Mouse (Mus musculus) limb, embryonic 13.5 days (tissue): Measurements from ENCODE around the gene Myg1. TPM values are rescaled to one million over a fixed set of nuclear protein-coding genes. Genes with fewer than 3 reads are reported as not detected.
A peak's percentile ranks its signal among the peaks of the same experiment; 100 is the strongest.

Source experiments
- ATAC-seq: fragments of 200-750 bp; cut with Nextera tagmentation; 2 replicates; pipeline ENCODE4 v1.8.0; 2017; ENCODE audit warnings: low read depth, moderate number of reproducible peaks, moderate TSS enrichment; ENCODE audit not compliant: low FRiP score
- H3K27ac ChIP-seq: fragments of 300-500 bp; sonication (generic); 2 replicates; pipeline ENCODE4 v1.5.1; 2015; ENCODE audit warnings: inconsistent platforms, mild to moderate bottlenecking, moderate library complexity
- H3K27me3 ChIP-seq: fragments of 300-500 bp; sonication (generic); 2 replicates; pipeline ENCODE4 v1.6.1; 2015; ENCODE audit warnings: mild to moderate bottlenecking, inconsistent platforms
- H3K36me3 ChIP-seq: fragments of 300-500 bp; sonication (generic); 2 replicates; pipeline ENCODE4 v1.6.1; 2015; ENCODE audit warnings: inconsistent platforms, mild to moderate bottlenecking, moderate library complexity
- H3K4me1 ChIP-seq: fragments of 300-500 bp; sonication (generic); 2 replicates; pipeline ENCODE4 v1.6.1; 2015; ENCODE audit warnings: inconsistent platforms
- H3K4me2 ChIP-seq: fragments of 300-500 bp; sonication (generic); replicated peaks from 2 replicates; pipeline ENCODE4 v1.6.1; 2015; ENCODE audit warnings: inconsistent platforms, mild to moderate bottlenecking, moderate library complexity
- H3K4me3 ChIP-seq: fragments of 300-500 bp; sonication (generic); 2 replicates; pipeline ENCODE4 v1.5.1; 2015; ENCODE audit warnings: moderate library complexity, mild to moderate bottlenecking, inconsistent platforms
- H3K9ac ChIP-seq: fragments of 300-500 bp; sonication (generic); 2 replicates; pipeline ENCODE4 v1.6.1; 2015; ENCODE audit warnings: mild to moderate bottlenecking, inconsistent platforms
- H3K9me3 ChIP-seq: fragments of 300-500 bp; sonication (generic); 2 replicates; pipeline ENCODE4 v1.6.1; 2016; ENCODE audit warnings: inconsistent platforms
- WGBS: fragments of 180-500 bp; shearing (Covaris S2); methylation state at CpG from one replicate; pipeline ENCODE4 v1.1.7; 2015; 5-methylcytosine and 5-hydroxymethylcytosine counted together
- polyA plus RNA-seq: library from polyadenylated mRNA; unstranded; fragments of >200 nt; fragmentation: Nextera tagmentation; extraction: Ambion mirVana; gene quantifications from 2 replicates; pipeline ENCODE4 v1.2.1, GENCODE M21; 2015

Gene Myg1
- polyA plus RNA-seq, 1 experiment from 2014 or later, result 116 TPM

GRCm38 (mm10) chr15:102350942-102351291, 19.4 kb downstream of the Myg1 start:
- 10% methylated on average over 11 of the region's 11 CpGs for WGBS
- Histone ChIP-seq H3K4me2 (peak overlapping the region; percentile 63), H3K4me3 (peak overlapping the region; percentile 82), H3K27me3 (no peaks in the 10 kb centered on the region), H3K9me3 (no peaks in the 10 kb centered on the region), H3K36me3 (peaks cover 25% of the 10 kb centered on the region), H3K27ac (no peak overlapping the region; the same call in 1 of the 2 replicates), H3K4me1 (peaks cover 16% of the 10 kb centered on the region), H3K9ac (peak overlapping the region; percentile 67)
- peak; percentile 5 for ATAC-seq

GRCm38 (mm10) chr15:102352177-102352576, 20.7 kb downstream of the Myg1 start:
- no peak for ATAC-seq

DNA sequence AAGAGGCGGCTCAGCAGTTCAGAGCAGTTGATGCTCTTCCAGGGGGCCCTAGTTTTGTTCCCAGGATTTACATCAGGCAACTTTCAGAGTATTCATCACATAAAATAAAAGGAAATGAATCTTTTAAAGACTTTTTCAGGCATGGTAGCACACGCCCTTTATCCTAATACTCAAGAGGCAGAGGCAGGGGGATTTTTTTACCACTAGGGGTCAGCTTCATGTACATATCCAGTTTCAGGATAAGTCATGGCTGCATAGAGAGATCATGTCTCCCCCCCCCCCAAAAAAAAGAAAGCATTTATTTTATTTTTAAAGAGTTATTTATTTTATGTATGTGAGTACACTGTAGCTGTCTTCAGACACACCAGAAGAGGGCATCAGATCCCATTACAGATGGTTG, 22.5 kb downstream of the Myg1 start:
- Histone ChIP-seq H3K4me3 (no peak overlapping the region), H3K36me3 (0 out of 2 replicates have a peak, but pooled peaks cover under 1% of the 10 kb centered on the region), H3K4me2 (no peak overlapping the region), H3K27ac (no peak overlapping the region), H3K9ac (no peak overlapping the region), H3K4me1 (peaks cover 47% of the 10 kb centered on the region), H3K9me3 (no peaks in the 10 kb centered on the region), H3K27me3 (peaks cover 17% of the 10 kb centered on the region)
- WGBS, result 66% methylated on average over 2 of the region's 2 CpGs
- no peak for ATAC-seq

More at GRCm38 (mm10) chr15:102352177-102352576, 20.7 kb downstream of the Myg1 start:
- H3K9me3 ChIP-seq, result no peaks in the 10 kb centered on the region
- H3K4me3 ChIP-seq, result no peak overlapping the region
- 63% methylated on average over 2 of the region's 2 CpGs for whole genome bisulfite sequencing
- no peak overlapping the region for H3K27ac ChIP-seq
- peaks cover 12% of the 10 kb centered on the region for H3K36me3 ChIP-seq
- H3K27me3 ChIP-seq, result 0 out of 2 replicates have a peak, but pooled peaks cover under 1% of the 10 kb centered on the region
- H3K4me2 ChIP-seq, result no peak overlapping the region
- H3K9ac ChIP-seq, result no peak overlapping the region
- H3K4me1 ChIP-seq, result peaks cover 29% of the 10 kb centered on the region

GRCm38 (mm10) chr15:102355134-102355870, 23.8 kb downstream of the Myg1 start:
- H3K9me3 ChIP-seq, result no peaks in the 10 kb centered on the region

DNA sequence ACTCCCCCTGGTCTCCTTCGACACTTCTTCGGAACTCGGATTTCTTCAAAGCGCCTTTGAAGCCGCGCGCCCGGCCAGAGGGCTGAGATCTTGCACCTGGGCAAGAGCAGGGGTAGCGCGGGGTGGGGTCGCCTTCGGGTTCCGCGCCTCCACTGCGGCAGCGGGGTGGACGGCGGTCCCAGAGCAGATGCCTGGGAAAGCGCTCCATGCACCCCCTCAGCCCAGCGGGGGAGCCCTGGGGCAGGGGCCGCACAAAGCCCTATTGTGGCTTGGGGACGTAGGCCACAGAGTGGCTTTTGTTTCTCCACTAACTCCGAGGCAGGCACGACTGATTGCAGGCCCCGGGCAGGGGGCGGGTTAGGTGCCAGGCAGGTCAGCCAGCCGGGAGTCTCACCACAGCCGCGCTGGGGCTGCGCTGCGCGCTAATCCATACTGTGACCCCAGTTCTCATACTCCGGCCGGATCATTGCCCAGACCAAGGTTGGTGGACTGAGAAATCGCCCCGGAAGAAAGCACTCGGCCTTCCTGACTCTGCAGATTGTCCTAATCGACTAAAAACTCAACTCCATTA, 24.4 kb downstream of the Myg1 start:
- peaks cover 42% of the 10 kb centered on the region for H3K4me1 ChIP-seq
- peak overlapping the region; percentile 93 for H3K27ac ChIP-seq
- 2% methylated on average over 38 of the region's 38 CpGs for WGBS
- H3K4me3 ChIP-seq, result peak overlapping the region; percentile 57
- H3K36me3 ChIP-seq, result no peaks in the 10 kb centered on the region
- peak overlapping the region; percentile 77 for H3K9ac ChIP-seq
- peak; percentile 51 for ATAC-seq
- H3K4me2 ChIP-seq, result peak overlapping the region; percentile 90
- H3K9me3 ChIP-seq, result no peaks in the 10 kb centered on the region
- peaks cover 24% of the 10 kb centered on the region for H3K27me3 ChIP-seq

More at GRCm38 (mm10) chr15:102355134-102355870, 23.8 kb downstream of the Myg1 start:
- H3K4me1 ChIP-seq, result peaks cover 42% of the 10 kb centered on the region
- H3K36me3 ChIP-seq, result no peaks in the 10 kb centered on the region
- under 1% methylated on average over 42 of the region's 49 CpGs for WGBS
- peak overlapping the region; percentile 57 for H3K4me3 ChIP-seq
- H3K27me3 ChIP-seq, result peaks cover 24% of the 10 kb centered on the region
- ATAC-seq, result peak; percentile 49
- peak overlapping the region; percentile 77 for H3K9ac ChIP-seq
- H3K27ac ChIP-seq, result peak overlapping the region; percentile 93
- peak overlapping the region; percentile 90 for H3K4me2 ChIP-seq

- Histone ChIP-seq H3K27ac (peak overlapping the region; percentile 93), H3K4me2 (peak overlapping the region; percentile 90), H3K9me3 (no peaks in the 10 kb centered on the region), H3K9ac (peak overlapping the region; percentile 77; the same call in 1 of the 2 replicates), H3K36me3 (no peaks in the 10 kb centered on the region), H3K27me3 (peaks cover 24% of the 10 kb centered on the region), H3K4me1 (peaks cover 38% of the 10 kb centered on the region), H3K4me3 (peak overlapping the region; percentile 57)
- WGBS, result 29% methylated on average over 16 of the region's 16 CpGs
- no peak for ATAC-seq
Measured at GRCm38 (mm10) chr15:102356501-102357325, 25.2 kb downstream of the Myg1 start.

GRCm38 (mm10) chr15:102358126-102358525, 26.6 kb downstream of the Myg1 start:
- H3K36me3 ChIP-seq, result no peaks in the 10 kb centered on the region
- H3K9me3 ChIP-seq, result no peaks in the 10 kb centered on the region
- no peak for ATAC-seq
- H3K4me1 ChIP-seq, result peaks cover 48% of the 10 kb centered on the region
- 2% methylated on average over 25 of the region's 25 CpGs for WGBS
- peaks cover 24% of the 10 kb centered on the region for H3K27me3 ChIP-seq
- H3K4me2 ChIP-seq, result peak overlapping the region; percentile 61
- peak overlapping the region; percentile 26 for H3K4me3 ChIP-seq
- H3K9ac ChIP-seq, result peak overlapping the region; percentile 48; the same call in 1 of the 2 replicates
- no peak overlapping the region for H3K27ac ChIP-seq

DNA sequence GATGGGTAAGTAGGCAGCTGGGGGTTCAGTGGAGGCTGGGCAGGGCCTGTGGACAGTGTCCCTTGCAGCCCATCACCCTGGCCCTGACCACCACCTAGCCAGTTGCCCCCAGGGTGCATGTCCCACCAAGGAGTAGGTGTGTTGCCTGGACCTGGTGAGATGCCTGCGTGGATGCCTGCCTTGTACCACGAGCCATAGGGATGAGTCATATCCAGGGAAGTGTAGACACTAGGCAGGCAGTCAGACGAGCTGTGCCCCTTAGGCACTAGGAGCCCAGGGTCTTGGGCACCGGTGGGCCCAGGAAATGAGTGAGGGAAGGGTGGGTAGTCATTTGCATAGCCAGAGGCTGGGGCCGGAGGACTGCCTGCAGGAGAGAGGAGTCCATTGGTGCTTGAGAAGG, 27.3 kb downstream of the Myg1 start:
- H3K4me1 ChIP-seq, result peaks cover 48% of the 10 kb centered on the region
- H3K4me2 ChIP-seq, result peak overlapping the region; percentile 61
- H3K9me3 ChIP-seq, result no peaks in the 10 kb centered on the region
- peaks cover 24% of the 10 kb centered on the region for H3K27me3 ChIP-seq
- H3K27ac ChIP-seq, result no peak overlapping the region
- H3K9ac ChIP-seq, result peak overlapping the region; percentile 48; the same call in 1 of the 2 replicates
- 31% methylated on average over 5 of the region's 5 CpGs for WGBS
- H3K36me3 ChIP-seq, result no peaks in the 10 kb centered on the region
- H3K4me3 ChIP-seq, result peak overlapping the region; percentile 26; the same call in 1 of the 2 replicates
- ATAC-seq, result no peak

DNA sequence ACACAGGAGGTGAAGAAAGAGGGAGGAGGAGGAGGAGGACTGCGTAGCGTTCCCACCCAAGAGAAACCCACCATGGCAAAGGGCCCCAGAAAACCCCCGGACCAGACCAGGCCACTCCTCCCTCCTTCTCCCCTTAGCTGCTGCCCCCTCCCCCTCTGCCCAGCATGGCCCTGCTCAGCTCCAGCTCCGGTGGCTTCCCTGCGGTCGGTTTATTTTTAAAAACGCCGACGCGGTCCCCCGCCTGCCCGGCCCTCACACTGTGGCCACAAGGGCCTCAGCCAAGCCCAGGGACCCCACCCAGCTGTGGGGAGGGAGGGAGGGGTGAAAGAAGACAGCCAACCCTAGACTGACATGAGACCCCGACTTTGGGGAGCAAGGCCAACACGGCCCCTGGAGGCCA, 31.1 kb downstream of the Myg1 start:
- Histone ChIP-seq H3K4me3 (peak overlapping the region; percentile 10), H3K4me1 (peaks cover 44% of the 10 kb centered on the region), H3K27me3 (peaks cover 22% of the 10 kb centered on the region), H3K4me2 (peak overlapping the region; percentile 55), H3K27ac (peak overlapping the region; percentile 76; the same call in 1 of the 2 replicates), H3K9me3 (no peaks in the 10 kb centered on the region), H3K9ac (peak overlapping the region; percentile 39; the same call in 1 of the 2 replicates), H3K36me3 (no peaks in the 10 kb centered on the region)
- ATAC-seq, result no peak
- WGBS, result 9% methylated on average over 14 of the region's 14 CpGs

DNA sequence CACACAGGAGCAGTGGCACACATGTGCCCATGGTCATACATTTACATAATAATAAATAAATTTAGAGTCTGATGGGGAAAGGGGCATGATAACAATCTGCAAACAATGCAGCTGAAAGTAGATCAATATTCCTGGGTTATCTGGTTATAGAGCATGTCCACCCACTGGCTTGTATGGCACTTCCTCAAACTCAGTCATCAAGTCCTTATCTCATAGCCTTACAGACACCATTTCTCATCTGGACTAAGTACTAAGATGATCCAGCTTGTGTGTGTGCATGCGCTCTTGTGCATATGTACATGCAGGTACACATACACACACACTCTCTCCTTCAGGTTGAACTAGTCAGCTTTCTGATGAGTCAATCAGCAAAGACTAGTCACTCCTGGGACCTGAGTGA, 33.2 kb downstream of the Myg1 start:
- Histone ChIP-seq H3K36me3 (no peaks in the 10 kb centered on the region), H3K9me3 (no peaks in the 10 kb centered on the region), H3K4me1 (peaks cover 29% of the 10 kb centered on the region), H3K4me3 (no peak overlapping the region), H3K27me3 (peaks cover 3% of the 10 kb centered on the region; the same call in 1 of the 2 replicates), H3K9ac (no peak overlapping the region), H3K4me2 (peak overlapping the region; percentile 65; the same call in 1 of the 2 replicates), H3K27ac (no peak overlapping the region)
- 96% methylated on average over 1 of the region's 1 CpGs for WGBS
- no peak for ATAC-seq

GRCm38 (mm10) chr15:102366238-102366637, 34.7 kb downstream of the Myg1 start:
- peaks cover 3% of the 10 kb centered on the region; the same call in 1 of the 2 replicates for H3K27me3 ChIP-seq
- H3K9me3 ChIP-seq, result no peaks in the 10 kb centered on the region
- 10% methylated on average over 7 of the region's 7 CpGs for WGBS
- no peak for ATAC-seq
- peaks cover 44% of the 10 kb centered on the region for H3K4me1 ChIP-seq
- H3K4me2 ChIP-seq, result peak overlapping the region; percentile 65
- peak overlapping the region; percentile 65 for H3K9ac ChIP-seq
- H3K27ac ChIP-seq, result no peak overlapping the region
- H3K36me3 ChIP-seq, result no peaks in the 10 kb centered on the region
- peak overlapping the region; percentile 42 for H3K4me3 ChIP-seq
